Mouse (Mus musculus) left cerebral cortex, postnatal 14 days (tissue): ENCODE results near the gene Gm20816. TPM values are rescaled to one million over a fixed set of nuclear protein-coding genes. Genes with fewer than 3 reads are reported as not detected.
"Not testable (repeated sequence)": the region's sequence is repeated elsewhere in the genome, so short reads cannot be mapped to it uniquely, and the experiment has no call there.

Experiments used
- DNase-seq, 2 experiments: peaks; one replicate each; pipeline ENCODE4 v3.0.0; 2021 to 2022; ENCODE audit warnings: low spot score in 2 of 2, mixed read lengths in 1 of 2
- intact Hi-C: fragments of 180-260 bp; cut with DNase I; formaldehyde crosslinking; loops from one replicate; pipeline ENCODE4 v1.15.1; 2025
- long read RNA-seq, 2 experiments: library from polyadenylated mRNA; stranded (forward); transcript quantifications; one replicate each; pipeline ENCODE4 v2.0.0; 2021
- total RNA-seq, 2 experiments: library from RNA; stranded (reverse); gene quantifications; 2 replicates each; pipeline ENCODE4 v1.2.3; 2021

The Gm20816 gene
- total RNA-seq = not detected
- long read RNA-seq, experiment 1 = 0 reads
- long read RNA-seq, experiment 2 = 0 reads

DNA sequence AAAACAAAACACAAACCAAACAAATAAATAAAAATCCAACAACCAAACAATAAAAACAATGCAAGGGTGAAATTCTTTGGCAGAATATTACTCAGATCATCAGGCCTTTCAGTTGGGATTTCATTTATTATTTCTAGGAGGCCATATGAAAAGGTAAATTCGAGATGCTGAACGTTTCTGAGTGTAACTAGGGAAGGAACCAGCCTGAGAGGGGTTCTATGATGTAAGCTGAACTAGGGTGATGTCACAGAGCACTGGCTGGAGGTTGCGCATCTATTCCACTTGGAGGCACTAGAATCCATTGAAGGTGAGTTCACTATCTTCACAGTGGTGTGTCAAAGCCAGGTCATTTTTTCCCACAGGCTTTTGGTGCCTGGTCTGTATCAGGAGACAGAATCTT lies at the start of gene Gm20816:
Gm20816 (plus strand) TSS at position 301 of the 400 bp plus-strand sequence.
- intact Hi-C loops, DNase-seq: not testable (repeated sequence)

Other genes starting within 250 kb of the Gm20816 start
- gene Gm20937, start 243.1 kb upstream of the Gm20816 start, total RNA-seq = not detected